Mouse (Mus musculus) CD4-positive naive resting alpha-beta T cell, adult 76 days (primary cell): ENCODE data around the gene Lipt2. TPM values are rescaled to one million over a fixed set of nuclear protein-coding genes. Genes with fewer than 3 reads are reported as not detected.

Experiments used
- total RNA-seq: library from RNA; stranded (reverse); gene quantifications from one replicate; pipeline ENCODE4 v1.2.4, GENCODE M21; 2023

The Lipt2 gene
- 1.7 TPM for total RNA-seq

DNA sequence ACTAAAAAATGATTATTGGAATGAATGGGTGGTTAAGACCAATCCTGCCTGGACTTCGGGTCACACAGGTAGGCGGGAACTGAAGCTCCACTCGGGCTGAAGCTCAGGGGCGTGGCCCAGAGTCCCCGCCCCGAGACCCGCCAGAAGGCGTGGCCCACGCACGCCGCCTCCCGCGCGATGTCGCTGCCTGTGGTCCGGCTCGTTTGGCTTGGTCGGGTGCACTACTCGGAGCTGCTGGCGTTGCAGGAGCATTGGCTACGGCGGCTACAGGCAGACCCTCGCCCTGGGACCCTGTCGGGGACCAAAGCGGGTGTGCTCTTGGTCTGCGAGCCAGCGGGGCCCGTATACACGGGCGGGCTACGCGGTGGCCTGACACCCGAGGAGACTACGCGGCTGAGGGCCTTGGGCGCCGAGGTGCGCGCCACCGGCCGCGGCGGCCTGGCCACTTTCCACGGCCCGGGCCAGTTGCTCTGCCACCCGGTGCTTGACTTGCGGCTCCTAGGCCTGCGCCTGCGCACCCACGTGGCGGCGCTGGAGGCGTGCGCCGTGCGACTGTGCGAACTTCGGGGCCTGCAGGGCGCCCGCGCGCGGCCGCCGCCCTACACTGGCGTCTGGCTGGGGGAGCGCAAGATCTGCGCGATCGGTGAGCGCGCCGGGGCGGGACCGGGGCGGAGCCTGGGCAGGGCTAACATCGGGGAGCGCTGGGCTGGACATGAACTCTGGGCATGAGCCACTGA is at the start of gene Lipt2:
Gene Lipt2, plus strand, starts transcription at position 173 of the 737 bp plus-strand sequence.

DNA sequence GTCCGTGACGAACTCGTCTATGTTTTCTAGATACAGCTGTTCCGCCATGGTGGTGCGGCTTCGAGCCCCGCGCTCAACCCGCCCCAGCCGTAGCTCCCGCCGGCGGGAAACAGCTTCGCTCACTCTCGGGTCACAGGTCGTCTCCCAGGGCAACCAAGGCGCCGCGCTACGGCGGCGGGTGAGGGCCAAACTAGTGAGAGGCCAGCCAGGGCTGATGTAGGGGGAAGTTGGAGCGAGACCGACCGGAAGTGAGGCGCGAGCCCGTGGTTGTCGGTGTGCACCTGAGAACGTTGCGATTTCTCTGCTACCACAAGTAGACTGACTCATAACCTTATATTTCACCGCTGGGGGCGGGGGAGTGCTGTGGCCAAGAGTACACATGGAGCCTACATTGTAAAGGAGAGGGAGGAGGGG is 37.7 kb upstream of the Lipt2 start, which contains the start of gene Pold3:
Gene Pold3, minus strand, starts transcription at position 190 of the 414 bp plus-strand sequence.

DNA sequence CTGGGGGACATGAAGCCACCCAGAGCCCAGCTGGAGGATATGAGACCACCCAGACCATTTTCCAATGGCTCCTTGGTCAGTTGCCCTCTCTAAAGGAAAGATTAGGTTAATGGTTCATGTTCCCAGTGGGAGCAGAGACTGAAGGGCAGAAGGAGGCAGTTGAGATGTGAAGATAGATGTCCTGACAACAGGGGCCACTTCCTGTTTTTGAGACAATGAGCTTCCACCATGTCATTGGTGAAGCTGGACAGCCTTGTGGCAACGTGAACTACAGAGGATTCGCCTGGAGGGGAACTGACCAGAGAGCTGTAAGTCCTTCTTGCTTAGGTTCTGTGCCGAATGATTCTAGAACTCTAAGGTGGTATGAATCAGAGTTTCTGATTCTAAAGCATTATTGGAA is 17.2 kb downstream of the Lipt2 start, which contains the start of gene Kcne3:
Gene Kcne3, plus strand, starts transcription at position 234 of the 400 bp plus-strand sequence.

Other genes with a start within 250 kb of the Lipt2 start
- 27.8 TPM for gene Rnf169, start 178.8 kb upstream of the Lipt2 start, total RNA-seq
- not detected for gene Chrdl2, start 153.1 kb upstream of the Lipt2 start, total RNA-seq
- gene Pold3, start 37.7 kb upstream of the Lipt2 start, total RNA-seq: 39.7 TPM
- not detected for gene Kcne3, start 17.2 kb downstream of the Lipt2 start, total RNA-seq
- 34.4 TPM for gene Pgm2l1, start 68.1 kb downstream of the Lipt2 start, total RNA-seq
- 0.41 TPM for gene P4ha3, start 126.2 kb downstream of the Lipt2 start, total RNA-seq
- 68.1 TPM for gene C2cd3, start 213.0 kb downstream of the Lipt2 start, total RNA-seq
- 57.1 TPM for gene Ppme1, start 213.0 kb downstream of the Lipt2 start, total RNA-seq